Mouse (Mus musculus) adrenal gland, postnatal 36 days (tissue): Measurements from ENCODE around the gene Khdc4. TPM values are rescaled to one million over a fixed set of nuclear protein-coding genes. Genes with fewer than 3 reads are reported as not detected.
"Not testable (repeated sequence)": the region's sequence is repeated elsewhere in the genome, so short reads cannot be mapped to it uniquely, and the experiment has no call there.

Experiments used
- DNase-seq, 2 experiments: peaks; one replicate each; pipeline ENCODE4 v3.0.0; 2021; ENCODE audit warnings: mixed read lengths in 1 of 2
- total RNA-seq, 2 experiments: library from RNA; stranded (reverse); gene quantifications; 2 replicates each; pipeline ENCODE4 v1.2.3; 2021

Khdc4 gene
- total RNA-seq, 2 experiments from 2014 or later, result 46.5 to 64.3 TPM

DNA sequence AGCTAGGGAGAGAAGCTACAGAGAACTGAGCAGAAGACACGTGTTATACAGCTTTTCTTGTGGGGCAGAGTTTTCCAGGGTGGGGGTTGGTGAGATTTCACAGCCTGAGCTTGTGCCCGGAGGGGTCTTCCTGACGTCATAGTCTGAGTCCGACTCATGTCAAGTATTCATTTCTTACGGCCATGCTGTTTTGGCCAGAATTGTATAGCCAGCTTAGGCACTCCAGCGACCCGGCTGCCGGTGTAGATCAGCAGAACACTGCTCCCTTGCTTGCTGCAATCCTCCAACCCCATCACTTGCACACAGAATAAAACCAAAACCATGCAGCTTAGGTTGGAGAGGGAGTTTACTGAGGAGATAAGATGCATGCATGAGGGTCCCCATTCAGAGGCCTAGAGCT, 30.0 kb upstream of the Khdc4 start:
- no peak for DNase-seq

DNA sequence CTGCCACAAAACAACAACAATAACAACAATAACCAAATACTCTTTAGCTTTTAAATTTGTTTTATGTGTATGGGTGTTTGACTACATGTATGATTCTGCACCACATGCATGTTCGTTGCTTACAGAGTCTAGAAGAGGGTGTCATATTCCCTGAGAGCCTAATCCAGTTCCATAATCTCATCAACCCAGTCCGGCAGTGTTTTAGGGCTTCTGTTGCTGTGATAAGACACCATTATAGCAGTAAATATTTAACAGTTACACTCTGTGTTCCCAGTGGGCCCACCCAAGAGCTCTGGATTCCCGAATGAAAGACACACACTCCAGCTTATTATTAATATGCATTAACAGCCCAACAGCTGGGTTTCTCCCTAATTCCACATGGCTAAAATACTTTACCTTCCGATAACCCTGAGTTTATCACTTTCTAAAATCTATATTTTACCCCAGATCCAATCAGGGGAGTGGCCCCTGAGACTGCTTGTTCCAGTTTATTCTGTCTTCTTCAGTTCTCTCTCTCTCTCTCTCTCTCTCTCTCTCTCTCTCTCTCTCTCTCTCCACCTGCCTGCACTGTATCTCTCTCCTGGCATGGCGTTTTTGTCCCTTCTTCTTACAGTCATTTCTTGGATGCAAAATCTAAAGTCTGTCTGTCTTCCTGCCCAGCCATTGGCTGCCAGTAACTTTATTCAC, 27.0 kb upstream of the Khdc4 start:
- DNase-seq, result no peak

DNA sequence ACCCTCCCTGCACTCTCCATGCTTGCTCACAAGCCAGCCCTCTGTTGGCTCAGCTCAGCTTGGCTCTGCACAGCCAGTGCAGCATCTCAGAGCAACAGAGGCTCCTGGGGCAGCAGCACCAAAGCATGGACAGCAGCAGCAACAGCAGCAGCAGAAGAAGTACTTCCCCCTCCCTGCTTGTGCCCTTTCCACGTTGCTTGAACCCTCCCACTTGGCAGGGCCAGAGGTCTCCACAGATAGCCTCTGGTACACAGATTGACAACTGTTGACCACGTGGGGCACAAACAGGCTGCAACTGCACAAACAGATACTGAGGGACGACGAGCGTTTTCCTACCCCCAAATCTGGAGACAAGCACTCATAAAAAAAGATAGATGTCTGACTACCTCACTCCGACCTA, 25.8 kb upstream of the Khdc4 start:
- no peak for DNase-seq

DNA sequence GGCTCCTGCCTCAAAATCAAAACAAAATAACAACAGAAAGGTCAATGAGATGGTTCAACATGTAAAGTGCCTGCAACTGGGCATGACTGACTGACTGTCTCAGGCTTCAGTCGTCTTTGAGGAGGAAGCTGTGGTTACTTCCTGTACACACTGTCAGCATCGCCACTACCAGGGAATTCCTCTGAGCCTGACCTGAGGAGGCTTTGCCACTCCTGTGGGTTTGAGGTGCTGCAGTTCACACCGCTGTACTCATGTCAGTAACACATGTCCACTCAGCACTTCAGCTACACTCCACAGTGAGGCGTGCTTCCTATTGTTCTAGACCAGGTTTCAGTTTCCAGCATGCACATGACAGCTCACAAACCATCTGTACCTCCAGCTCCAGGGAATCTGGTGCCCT, 21.5 kb upstream of the Khdc4 start:
- no peak for DNase-seq

DNA sequence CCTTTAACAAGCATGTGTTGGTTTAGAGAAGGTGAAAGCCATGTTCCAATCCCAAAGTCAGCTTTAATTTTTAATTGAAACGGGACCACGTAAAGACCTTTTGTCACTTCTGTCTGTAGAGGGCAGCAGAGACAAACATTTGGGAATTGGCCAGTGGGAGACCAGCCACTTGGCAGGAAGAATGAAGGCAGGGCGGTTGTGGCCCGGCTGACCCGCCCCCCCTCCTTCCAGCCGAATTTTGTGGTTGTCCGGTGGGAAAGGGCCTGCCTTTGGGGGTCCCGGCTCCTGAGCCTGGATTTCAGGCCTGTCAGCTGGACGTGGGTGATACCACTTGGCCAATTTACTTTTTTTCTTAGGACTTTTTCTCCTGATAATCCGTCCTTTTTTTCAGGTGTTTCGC, 8.2 kb upstream of the Khdc4 start:
- DNase-seq, result peak; percentile 71 to 82

DNA sequence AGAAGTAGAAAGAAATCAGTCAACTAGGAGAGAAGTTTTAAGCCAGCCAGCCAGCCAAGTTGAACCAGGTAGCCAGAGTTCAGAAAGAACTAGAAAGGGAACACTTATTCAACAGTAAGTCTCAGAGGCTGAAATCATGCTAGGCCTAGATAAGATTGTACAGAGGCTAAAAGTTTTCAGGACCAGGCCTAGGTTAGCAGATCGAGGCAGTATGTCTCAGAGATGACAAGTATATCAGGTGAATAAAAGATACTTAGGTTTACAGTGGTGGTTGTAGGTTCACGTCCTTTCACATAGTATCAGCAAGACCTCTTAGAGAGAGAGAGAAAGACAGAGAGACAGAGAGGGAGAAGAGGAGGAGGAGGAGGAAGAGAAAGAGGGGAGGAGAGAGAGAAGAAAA, 1.8 kb upstream of the Khdc4 start:
- no peak for DNase-seq

DNA sequence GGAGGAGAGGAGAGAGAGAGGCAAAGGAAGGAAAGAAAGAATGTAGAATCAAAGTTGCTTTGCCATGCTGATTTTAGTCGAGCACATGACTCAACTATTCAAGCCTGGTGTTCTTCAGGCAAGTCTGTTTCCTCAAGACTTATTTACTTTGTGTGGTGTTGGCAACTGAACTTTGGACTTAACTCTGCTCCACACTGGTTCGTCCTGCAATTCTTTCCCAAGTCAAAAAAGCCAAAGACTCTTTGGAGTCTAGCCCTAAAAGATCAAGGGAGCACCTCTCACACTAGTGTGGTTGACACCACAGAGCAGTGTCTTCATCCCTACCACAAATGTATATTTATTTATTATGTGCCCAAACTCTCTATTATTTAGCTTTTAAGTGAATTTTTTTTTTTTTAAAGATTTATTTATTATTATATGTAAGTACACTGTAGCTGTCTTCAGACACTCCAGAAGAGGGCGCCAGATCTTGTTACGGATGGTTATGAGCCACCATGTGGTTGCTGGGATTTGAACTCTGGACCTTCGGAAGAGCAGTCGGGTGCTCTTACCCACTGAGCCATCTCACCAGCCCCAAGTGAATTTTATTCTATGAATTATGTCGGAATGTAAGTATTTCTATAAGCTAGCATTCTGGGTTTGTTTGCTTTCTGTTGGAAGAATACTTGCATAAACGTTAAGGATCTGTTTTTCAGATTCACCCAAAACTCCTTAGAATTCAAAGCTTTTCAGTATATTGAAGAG, 1.2 kb upstream of the Khdc4 start:
- DNase-seq, result no peak

DNA sequence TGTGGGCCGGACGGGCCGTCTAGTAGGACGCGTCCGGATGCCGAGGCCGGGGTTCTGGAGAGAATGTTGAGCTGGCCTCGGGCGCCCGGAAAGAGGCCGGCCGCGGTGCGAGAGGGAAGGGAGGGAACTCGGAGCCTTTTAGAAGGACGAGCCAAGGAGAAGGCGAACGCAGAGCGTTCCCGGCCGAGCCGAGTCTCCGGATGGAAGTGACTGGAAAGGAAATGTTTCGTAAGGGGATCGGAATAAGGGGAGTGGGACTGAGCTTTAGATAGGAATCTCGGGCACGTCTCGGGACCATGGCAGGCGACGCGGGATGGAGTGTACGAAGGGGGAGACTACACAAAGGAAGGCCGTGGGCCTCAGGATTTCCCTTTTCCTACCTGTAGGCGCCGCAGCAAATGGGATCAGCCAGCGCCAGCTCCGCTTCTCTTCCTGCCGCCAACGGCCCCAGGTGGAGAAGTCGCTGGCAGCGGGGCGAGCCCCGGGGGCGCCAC, 402 bp downstream of the Khdc4 start:
- peak; percentile 52 to 66 for DNase-seq

DNA sequence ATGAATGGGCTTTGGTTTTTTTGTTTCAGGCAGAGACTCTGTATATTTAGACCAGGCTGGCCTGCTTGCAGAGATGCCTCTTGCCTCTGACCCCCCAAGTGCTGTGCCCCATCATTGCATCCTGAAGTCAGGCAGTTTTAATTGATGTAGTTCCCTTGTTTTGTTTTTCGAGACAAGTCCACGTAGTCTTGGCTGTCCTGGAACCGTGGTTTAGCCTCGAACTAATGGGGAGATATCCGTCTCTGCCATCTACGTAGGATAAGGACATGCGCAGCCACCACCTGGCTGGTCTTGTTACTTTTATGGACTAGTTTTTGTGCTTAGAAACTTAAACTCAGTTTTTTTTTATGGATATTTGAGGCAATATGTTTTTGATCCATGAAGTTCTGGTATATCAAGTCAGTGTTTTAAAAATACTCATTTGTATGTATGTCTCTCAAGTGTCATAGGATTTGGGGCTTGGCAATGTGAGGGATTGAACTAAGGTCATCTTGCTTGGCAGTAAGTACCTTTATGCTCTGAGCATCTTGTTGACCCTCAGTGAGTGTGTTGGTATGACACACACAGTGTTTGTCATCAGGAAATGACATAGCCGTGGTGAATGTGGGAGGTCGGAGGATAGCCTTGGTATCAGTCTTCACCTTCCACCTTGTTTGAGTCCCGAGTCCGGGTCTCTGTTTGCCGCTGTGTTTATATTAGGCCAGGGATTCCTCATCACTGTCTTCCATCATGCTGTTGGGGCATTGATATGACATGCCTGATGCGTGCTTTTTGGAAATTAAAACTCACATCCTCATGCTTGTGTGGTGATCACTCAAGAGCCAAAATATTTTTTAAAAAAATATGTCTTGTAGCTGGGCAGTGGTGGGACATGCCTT, 1.4 kb downstream of the Khdc4 start:
- DNase-seq, result peak; percentile 19 to 23

DNA sequence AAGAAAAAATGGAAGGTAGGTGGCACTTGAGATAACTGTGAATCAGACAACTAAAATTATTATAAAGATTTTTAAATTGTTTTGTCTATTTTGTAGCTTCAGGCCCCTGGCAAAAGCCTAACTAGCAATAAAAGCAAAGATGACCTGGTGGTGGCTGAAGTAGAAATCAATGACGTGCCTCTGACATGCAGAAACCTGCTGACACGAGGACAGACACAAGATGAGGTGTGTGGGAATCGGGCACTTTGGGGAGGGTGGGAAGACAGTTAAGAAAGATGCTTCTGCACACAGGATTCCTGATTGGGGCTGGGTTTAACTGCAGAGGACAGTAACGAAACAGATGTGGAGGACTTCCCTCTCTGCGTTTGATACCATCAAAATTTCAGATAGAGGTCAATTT, 3.5 kb downstream of the Khdc4 start:
- no peak for DNase-seq

DNA sequence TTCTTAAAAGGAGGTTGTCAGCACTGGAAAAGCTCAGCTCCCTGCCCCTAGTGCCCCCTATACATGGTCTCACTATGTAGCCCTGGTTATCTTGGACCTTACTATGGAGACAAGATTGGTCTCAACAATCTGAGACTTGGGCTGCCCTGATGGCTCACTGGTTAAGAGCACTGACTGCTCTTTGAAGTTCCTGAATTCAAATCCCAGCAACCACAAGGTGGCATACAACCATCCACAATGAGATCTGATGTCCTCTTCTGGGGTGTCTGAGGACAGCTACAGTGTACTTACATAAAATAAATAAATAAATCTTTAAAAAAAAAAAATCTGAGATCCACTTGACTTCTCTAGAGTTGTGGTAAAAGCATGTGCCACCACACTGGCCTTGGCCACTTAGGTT, 9.9 kb downstream of the Khdc4 start:
- no peak for DNase-seq

DNA sequence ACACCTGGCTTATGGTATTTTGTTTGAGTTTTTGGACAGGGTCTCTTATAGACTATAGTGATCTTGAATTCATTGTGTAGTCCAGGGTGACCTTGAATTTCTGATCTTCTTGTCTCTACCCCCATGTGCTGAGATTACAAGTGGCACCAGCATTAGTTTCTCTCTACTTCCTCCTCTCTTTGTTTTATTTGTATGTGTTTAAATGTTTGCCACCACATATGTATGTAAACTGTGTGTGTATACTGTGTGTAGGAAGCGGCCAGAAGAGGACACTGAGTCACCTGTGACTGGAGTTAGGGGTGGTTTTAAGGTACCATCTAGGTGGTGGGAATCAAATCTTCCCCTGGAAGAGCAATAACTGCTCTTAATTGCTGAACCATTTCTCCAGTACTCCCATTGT, 12.4 kb downstream of the Khdc4 start:
- DNase-seq, result no peak

DNA sequence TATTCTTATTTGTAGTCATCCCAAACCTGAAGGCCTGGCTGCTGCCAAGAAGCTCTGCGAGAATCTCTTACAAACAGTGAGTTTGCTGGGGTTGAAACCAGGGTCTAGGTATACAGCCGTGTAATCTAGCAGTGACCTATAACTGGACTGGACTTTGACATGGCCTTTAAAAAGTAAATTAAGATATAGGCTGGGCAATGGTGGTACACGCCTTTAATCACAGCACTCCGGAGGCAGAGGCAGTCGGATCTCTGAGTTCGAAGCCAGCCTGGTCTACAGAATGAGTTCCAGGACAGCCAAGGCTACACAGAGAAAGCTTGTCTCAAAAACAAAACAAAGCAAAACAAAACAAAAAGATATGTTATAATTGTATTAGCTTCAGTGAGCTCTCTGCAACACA, 13.2 kb downstream of the Khdc4 start:
- no peak for DNase-seq

DNA sequence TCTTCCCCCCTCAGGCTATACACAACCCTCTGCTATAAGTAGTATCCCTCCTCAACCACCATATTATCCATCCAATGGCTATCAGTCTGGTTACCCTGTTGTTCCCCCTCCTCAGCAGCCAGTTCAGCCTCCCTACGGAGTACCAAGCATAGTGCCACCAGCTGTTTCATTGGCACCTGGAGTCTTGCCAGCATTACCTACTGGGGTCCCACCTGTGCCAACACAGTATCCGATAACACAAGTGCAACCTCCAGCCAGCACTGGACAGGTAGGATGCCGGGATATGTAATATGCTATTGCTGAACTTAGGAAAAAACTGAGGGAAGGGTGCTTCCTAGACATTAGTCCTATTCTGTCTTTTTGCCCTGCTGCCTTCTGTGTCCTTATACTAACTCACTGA, 14.6 kb downstream of the Khdc4 start:
- DNase-seq, result no peak

DNA sequence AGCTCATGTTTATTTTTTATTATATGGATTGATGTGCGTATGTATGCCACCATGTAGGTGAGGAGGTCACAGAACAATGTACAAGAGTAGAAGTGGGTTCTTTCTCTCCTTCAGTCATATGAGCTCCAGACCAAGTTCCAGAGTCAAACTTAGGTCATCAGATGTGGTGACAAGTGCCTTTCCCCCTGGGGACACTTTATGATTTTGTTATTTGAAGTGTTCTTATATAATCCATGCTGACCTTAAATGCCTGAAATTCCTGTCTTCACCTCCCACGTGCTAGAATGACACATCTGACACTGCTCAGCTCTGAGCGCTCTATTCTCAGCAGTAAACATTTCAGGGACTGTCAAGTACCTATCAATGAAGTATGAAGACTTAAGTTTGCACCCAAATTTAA, 15.6 kb downstream of the Khdc4 start:
- DNase-seq, result no peak

DNA sequence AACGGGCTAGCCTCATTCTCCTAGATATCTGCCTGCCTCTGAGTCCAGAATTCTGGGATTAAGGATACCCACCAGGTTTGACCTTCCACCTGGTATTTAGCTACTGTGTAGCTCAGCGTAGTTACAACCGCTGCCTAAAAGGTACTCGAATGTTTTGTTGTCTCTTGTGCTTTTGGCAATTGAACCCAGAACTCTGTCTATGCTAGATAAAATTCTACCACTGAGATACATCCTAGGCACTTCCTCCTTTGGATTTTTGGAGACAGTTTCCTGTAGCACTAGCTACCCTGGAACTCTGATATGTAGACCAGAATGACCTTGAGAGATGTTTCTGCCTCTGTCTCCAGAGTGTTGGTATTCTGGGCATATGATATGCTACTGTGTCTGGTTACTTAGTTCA, 28.1 kb downstream of the Khdc4 start:
- DNase-seq, result no peak

DNA sequence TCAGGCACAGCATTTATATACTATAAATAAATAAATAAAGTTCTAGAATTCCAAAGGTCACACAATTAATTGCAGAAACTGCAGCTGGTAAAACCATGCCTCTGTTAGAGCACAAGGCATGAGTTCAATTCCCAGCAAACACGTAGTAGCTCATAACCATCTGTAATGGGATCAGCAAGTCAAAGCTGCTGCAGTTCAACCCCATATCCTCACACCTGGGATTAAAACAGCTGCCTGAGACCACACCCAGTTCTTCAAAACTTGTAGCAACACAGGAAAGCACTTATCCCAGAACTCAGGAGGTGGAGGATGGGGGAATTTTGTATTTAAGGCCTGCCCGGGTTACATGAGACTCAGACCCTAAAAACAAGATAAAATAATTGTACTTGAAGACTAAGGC, 29.1 kb downstream of the Khdc4 start:
- DNase-seq, result no peak

DNA sequence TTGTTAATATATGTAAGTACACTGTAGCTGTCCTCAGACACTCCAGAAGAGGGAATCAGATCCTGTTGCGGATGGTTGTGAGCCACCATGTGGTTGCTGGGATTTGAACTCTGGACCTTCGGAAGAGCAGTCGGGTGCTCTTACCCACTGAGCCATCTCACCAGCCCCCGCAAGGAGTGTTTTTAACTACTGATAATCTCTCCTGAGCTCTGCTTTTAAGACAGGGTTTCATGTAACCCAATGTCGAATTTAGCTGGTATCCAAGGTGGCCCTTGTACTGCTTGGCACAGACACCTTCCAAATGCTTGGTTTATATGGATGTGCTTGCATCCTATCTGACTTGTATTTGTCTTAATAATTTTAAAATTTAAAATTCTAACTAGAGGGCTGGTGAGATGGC, 30.1 kb downstream of the Khdc4 start:
- DNase-seq, result not testable (repeated sequence)

DNA sequence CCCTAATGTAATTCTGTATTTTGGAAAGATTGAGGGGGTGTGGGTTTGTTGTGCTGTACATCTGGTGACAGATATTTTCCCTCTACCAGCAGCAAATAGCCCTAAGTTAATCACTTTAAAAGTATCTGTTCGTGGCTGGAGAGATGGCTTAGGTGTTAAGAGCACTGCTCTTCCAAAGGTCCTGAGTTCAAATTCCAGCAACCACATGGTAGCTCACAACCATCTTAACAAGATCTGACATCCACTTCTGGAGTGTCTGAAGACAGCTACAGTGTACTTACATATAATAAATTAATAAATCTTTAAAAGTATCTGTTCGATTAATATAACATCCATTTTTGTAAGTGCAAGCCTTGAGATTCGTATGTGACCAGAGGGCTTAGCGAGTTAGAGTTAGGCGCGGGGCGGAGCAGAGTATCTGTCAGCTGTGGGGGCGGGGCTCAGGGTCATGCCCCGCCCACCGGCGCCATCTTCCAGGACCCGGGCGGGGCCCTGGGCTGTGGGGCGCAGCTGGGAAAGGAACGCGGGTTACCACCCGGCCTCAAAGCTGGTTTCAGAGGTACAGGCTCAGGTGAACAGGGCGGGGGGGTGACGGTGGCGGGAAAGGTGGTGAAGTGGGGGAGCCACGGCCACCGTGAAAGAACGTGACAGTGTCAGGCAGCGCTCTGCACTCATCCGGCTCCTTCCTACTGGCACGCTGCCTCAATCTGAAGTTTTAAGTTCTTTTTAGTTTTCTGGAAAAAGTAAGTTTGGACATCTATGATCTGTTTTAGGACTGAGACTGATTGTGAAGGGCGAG, 31.0 kb downstream of the Khdc4 start, which contains the start of gene Rit1:
Rit1 (plus strand) TSS at position 440 of the 799 bp plus-strand sequence.
- peak; percentile 88 to 93 for DNase-seq

DNA sequence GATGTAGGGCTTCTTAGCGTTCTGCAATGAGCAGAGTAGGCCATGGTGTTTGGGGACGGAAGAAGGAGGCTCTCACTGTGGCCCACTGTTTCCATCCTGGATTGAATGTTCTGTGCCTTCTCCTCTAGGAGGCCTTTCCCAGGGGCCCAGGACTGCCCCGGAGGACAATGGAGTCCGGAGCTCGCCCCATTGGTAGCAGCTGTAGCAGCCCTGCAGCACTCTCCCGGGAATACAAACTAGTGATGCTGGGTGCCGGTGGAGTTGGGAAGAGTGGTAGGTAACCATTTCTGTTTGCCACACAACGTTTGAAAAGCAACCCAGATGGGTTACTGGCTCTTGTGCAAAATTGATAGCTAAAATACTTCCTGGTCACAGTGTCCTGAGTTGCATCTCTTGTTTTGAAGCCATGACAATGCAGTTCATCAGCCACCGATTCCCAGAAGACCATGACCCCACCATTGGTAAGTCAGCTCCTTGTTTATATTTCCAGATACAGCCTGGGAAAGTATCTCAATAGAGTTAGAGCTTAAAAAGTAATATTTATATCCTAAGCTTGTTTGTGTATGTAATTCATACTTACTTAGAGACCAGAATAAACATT, 31.7 kb downstream of the Khdc4 start:
- DNase-seq, result peak; percentile 39 to 40

DNA sequence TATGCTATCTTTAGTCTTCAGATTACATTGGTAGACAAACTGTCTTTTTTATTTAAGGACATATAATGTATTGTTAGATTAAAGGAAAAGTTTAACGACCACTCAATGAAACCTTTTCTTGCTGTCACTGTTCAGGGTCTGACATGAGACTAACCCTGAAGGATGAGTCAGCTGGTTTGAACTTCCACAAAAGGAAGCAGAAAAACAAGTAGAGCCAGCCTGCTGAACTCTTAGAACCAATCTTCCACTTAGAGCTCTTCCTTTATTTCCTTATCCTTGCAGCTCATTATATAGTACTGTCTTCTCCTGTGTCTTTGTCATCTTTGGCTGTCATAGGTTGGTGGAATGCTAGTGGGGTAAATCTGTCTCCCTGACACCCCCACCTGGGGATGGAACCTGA, 32.2 kb downstream of the Khdc4 start:
- DNase-seq, result no peak
